20 mouse cellular contexts compared by ENCODE assay signal in genomic region chr1:81780583-81780982, GRCm38 (mm10).
"Had no signal": no experiment of that assay in that cellular context is flagged by ENCODE, and none has a peak within 500 bp of the region (broad histone marks: within the 10 kb centered on the region; RNA-seq: fewer than 3 reads in every experiment).

No protein-coding gene starts in this region.

- H3K27ac ChIP-seq: layer of hippocampus, adult 2 months; left cerebral cortex, adult 2 months; liver, embryonic 13.5 days; neural tube, embryonic 13.5 days; stomach, postnatal 0 days had no signal

- H3K4me2 ChIP-seq: liver, embryonic 13.5 days; neural tube, embryonic 13.5 days had no signal

- ATAC-seq: intestine, embryonic 16.5 days had no signal

- DNase-seq: kidney, adult 18-20 months; kidney, adult 9 months; kidney, postnatal 14 days; layer of hippocampus, postnatal 36 days; liver, embryonic 13.5 days; lung, adult 2 months; lung, postnatal 14 days; lung, postnatal 4 days; right cerebral cortex, adult 18-20 months; right cerebral cortex, postnatal 14 days; right cerebral cortex, postnatal 4 days; thymus, adult 2 months; thymus, postnatal 14 days; thymus, postnatal 4 days had no signal

- H3K4me1 ChIP-seq: liver, embryonic 13.5 days; neural tube, embryonic 13.5 days had no signal

- H3K9ac ChIP-seq: liver, embryonic 13.5 days; neural tube, embryonic 13.5 days had no signal

- H3K4me3 ChIP-seq: layer of hippocampus, adult 2 months; left cerebral cortex, adult 2 months; liver, embryonic 13.5 days; myocyte; neural tube, embryonic 13.5 days had no signal

- H3K9me3 ChIP-seq: liver, embryonic 13.5 days; neural tube, embryonic 13.5 days had no signal

- H3K27me3 ChIP-seq: liver, embryonic 13.5 days; neural tube, embryonic 13.5 days had no signal

- H3K36me3 ChIP-seq: liver, embryonic 13.5 days; neural tube, embryonic 13.5 days had no signal
